Mouse (Mus musculus) adipose tissue, adult 10 weeks (tissue): ENCODE results near the gene Olfr676. TPM values are rescaled to one million over a fixed set of nuclear protein-coding genes. Genes with fewer than 3 reads are reported as not detected.

ENCODE experiments used
- polyA plus RNA-seq: library from polyadenylated mRNA; stranded (reverse); fragments of 350-450 nt; fragmentation: Illumina TruSeq; extraction: RNeasy Lipid Tissue Mini Kit (QIAGEN cat#74804); gene quantifications from one replicate; pipeline ENCODE4 v1.2.3, GENCODE M21; 2014; ENCODE audit warnings: low read depth, low replicate concordance

Gene Olfr676
- not detected for polyA plus RNA-seq

DNA sequence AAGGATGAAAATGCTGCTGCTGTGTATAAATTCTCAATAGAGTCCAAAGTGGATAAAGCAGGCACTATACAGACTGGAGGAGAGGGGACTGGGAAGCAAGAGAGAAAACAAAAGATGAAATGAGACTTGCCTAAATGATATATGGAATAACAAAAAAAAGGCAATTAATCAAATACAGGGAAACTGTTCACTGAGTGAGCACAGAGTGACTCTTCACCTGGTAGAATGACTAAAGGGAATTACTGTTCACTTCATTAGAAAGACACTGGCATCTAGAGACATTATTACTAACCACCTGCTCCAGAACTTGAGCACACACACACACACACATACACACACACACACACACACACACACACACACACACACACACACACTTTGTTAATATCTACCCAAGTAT is at the start of gene Olfr676:
Olfr676 (plus strand) TSS at position 301 of the 400 bp plus-strand sequence.

DNA sequence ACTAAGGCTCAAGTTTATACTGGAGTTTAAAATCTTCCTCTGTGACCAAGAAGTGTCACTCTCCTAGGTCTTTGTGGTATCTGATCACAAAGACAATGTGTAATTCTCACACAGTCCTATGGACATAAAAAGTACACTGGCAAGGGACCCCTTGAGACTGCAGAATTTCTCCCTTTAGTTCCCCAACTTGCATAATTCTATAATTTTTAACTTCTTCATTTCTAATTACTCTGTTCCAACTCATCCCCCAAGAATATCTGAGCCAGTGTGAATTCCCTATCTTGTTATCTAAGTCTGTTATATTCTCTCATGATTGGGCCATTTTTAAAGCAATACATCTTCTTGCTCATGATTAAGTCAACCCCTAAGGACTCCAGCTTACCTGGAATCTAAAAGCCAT is 30.6 kb upstream of the Olfr676 start, which contains the start of gene Olfr672:
Olfr672 (minus strand) TSS at position 101 of the 400 bp plus-strand sequence.

GRCm38 (mm10) chr7:105028360-105028759 is 4.1 kb upstream of the Olfr676 start, which contains the start of gene Olfr675:
TSS of gene Olfr675 (minus strand) at chr7:105028460.

DNA sequence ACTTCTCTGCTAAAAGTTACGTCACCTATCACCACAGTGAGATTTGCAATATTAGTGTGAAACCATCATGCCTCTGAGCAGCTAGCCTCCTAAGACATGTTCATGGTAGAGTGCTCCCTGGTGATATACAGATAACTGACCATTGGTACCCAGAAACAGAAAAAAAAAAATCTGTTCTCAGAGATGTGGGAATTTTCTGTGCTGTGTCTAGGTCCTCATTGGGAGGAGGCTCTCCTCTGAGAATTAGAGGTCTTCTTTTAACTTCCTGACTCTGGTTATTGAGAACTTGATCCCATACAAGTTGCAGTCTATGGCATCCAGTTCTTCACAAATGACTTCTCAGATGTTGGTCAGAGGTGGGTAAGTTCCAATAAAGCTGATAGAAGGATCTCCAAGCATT is 31.7 kb downstream of the Olfr676 start, which contains the start of gene Olfr678:
Olfr678 (plus strand) TSS at position 301 of the 400 bp plus-strand sequence.

DNA sequence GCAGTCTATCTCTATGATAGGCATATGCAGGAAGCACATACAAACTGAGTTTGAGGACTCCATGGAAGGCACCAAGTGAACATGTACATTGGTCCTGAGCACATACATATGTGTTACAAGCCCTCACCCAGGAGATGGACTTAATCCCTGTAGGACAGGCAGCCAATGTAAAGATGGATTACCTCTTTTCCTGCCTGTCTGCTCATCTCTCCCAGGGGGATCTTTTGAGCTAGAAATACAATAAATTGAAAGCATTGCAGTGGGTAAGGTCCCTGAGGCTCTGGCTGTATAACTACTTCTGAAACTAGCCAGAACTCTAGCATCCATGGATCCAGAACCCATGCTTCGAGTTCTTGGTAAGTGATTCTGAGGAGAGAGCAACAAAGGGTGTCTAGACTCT is 48.4 kb downstream of the Olfr676 start, which contains the start of gene Olfr679:
Olfr679 (plus strand) TSS at position 301 of the 400 bp plus-strand sequence.

Other genes with a start within 250 kb of the Olfr676 start
- gene Usp17lb, start 190.1 kb upstream of the Olfr676 start, polyA plus RNA-seq = 0.22 TPM
- gene Usp17la, start 175.7 kb upstream of the Olfr676 start, polyA plus RNA-seq = not detected
- gene Olfr665, start 154.7 kb upstream of the Olfr676 start, polyA plus RNA-seq = not detected
- 0.20 TPM for gene Olfr666, start 136.7 kb upstream of the Olfr676 start, polyA plus RNA-seq
- gene Olfr667, start 111.2 kb upstream of the Olfr676 start, polyA plus RNA-seq = not detected
- not detected for gene Olfr668, start 104.6 kb upstream of the Olfr676 start, polyA plus RNA-seq
- gene Olfr669, start 98.5 kb upstream of the Olfr676 start, polyA plus RNA-seq = not detected
- not detected for gene Olfr670, start 70.1 kb upstream of the Olfr676 start, polyA plus RNA-seq
- not detected for gene Olfr671, start 53.6 kb upstream of the Olfr676 start, polyA plus RNA-seq
- gene Olfr672, start 30.7 kb upstream of the Olfr676 start, polyA plus RNA-seq = not detected
- gene Olfr675, start 4.2 kb upstream of the Olfr676 start, polyA plus RNA-seq = not detected
- not detected for gene Olfr677, start 18.7 kb downstream of the Olfr676 start, polyA plus RNA-seq
- gene Olfr678, start 31.8 kb downstream of the Olfr676 start, polyA plus RNA-seq = not detected
- gene Olfr679, start 48.5 kb downstream of the Olfr676 start, polyA plus RNA-seq = not detected
- not detected for gene Olfr680-ps1, start 60.1 kb downstream of the Olfr676 start, polyA plus RNA-seq
- not detected for gene Olfr681, start 84.1 kb downstream of the Olfr676 start, polyA plus RNA-seq
- gene Olfr683, start 114.3 kb downstream of the Olfr676 start, polyA plus RNA-seq = not detected
- not detected for gene Olfr684, start 131.0 kb downstream of the Olfr676 start, polyA plus RNA-seq
- not detected for gene Olfr685, start 153.3 kb downstream of the Olfr676 start, polyA plus RNA-seq
- not detected for gene Olfr686, start 174.8 kb downstream of the Olfr676 start, polyA plus RNA-seq